Comparison of ENCODE assay signal across 15 mouse cellular contexts in the genomic region with DNA sequence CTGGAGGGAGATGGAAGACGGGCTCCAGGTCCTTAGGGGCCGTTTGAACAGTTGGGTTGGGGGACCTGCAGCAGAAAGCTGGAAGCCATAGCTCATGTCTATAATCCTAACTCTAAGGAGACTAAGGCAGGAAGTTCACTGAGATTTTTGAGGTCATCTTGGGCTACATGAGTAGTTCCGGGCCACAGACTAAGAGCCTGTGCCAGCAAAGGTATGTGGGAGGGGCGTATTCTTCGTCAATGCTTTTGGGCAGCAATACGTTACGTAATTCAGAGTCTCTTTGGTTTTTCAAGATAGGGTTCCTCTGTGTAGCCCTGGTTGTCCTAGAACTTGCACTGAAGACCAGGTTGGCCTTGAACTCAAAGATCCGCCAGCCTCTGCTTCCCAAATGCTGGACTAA. TPM values are rescaled to one million over a fixed set of nuclear protein-coding genes. Genes with fewer than 3 reads are reported as not detected.
DNase-seq lines count a peak whose midpoint lies in the region; ATAC-seq lines count a peak whose summit lies in the region.
"Had no signal": no experiment of that assay in that cellular context is flagged by ENCODE, and none has a peak within 500 bp of the region (broad histone marks: within the 10 kb centered on the region; RNA-seq: fewer than 3 reads in every experiment).

No protein-coding gene starts in this region.

- no peak for ATAC-seq in heart, embryonic 11.5 days (replicated peaks; ENCODE audit: insufficient number of reproducible peaks, low FRiP score, low TSS enrichment)
- no peak for ATAC-seq in megakaryocyte, adult 5-6 weeks (ENCODE audit: poor library complexity, severe bottlenecking)
- ATAC-seq in heart, embryonic 16.5 days (replicated peaks; ENCODE audit: extremely low read depth, insufficient read depth, low FRiP score) = no peak
- no peak for ATAC-seq in liver, embryonic 16.5 days (ENCODE audit: low read depth)
- ATAC-seq: forebrain, embryonic 13.5 days; intestine, embryonic 15.5 days had no signal

- H3K27ac ChIP-seq in heart, embryonic 11.5 days (ENCODE audit: low read depth, low read length) = peak overlapping the region; percentile 96
- H3K27ac ChIP-seq in heart, embryonic 16.5 days (ENCODE audit: low read length) = peak overlapping the region; percentile 85
- H3K27ac ChIP-seq in liver, embryonic 16.5 days (ENCODE audit: low read length) = peak overlapping the region; percentile 87
- H3K27ac ChIP-seq: forebrain, embryonic 13.5 days; intestine, embryonic 15.5 days; neural tube, embryonic 13.5 days had no signal

- DNase-seq in heart, adult 8-10 months (ENCODE audit: low spot score) = no peak
- DNase-seq in retina, postnatal 1 day = no peak
- DNase-seq in right cerebral cortex, postnatal 4 days = no peak
- DNase-seq: cerebellum, postnatal 25 days; kidney, postnatal 4 days; thymus, postnatal 36 days had no signal

- H3K9ac ChIP-seq in heart, embryonic 11.5 days (ENCODE audit: low read depth, low read length) = 0 out of 2 replicates have a peak overlapping the region, but pooled peaks have one; percentile 56
- no peak overlapping the region for H3K9ac ChIP-seq in heart, embryonic 16.5 days (ENCODE audit: low read length)
- no peak overlapping the region; the same call in 1 of the 2 replicates for H3K9ac ChIP-seq in liver, embryonic 16.5 days (ENCODE audit: low read depth, low read length)
- H3K9ac ChIP-seq: forebrain, embryonic 13.5 days; intestine, embryonic 15.5 days; neural tube, embryonic 13.5 days had no signal

- no peaks in the 10 kb centered on the region for H3K9me3 ChIP-seq in heart, embryonic 11.5 days (replicated peaks; ENCODE audit: control insufficient read depth, low read length)
- no peaks in the 10 kb centered on the region for H3K9me3 ChIP-seq in megakaryocyte, embryonic 14.5 days
- H3K9me3 ChIP-seq in heart, embryonic 16.5 days (replicated peaks; ENCODE audit: control insufficient read depth, low read length) = no peaks in the 10 kb centered on the region
- H3K9me3 ChIP-seq in liver, embryonic 16.5 days (replicated peaks; ENCODE audit: control insufficient read depth, low read length) = no peaks in the 10 kb centered on the region
- H3K9me3 ChIP-seq: forebrain, embryonic 13.5 days; intestine, embryonic 15.5 days; neural tube, embryonic 13.5 days had no signal

- H3K4me2 ChIP-seq in heart, embryonic 11.5 days = peak overlapping the region; percentile 53
- H3K4me2 ChIP-seq in heart, embryonic 16.5 days (ENCODE audit: low read depth, low read length) = no peak overlapping the region
- H3K4me2 ChIP-seq in liver, embryonic 16.5 days (ENCODE audit: low read depth, low read length) = peak overlapping the region; percentile 40; the same call in 1 of the 2 replicates
- H3K4me2 ChIP-seq: forebrain, embryonic 13.5 days; intestine, embryonic 15.5 days; midbrain, embryonic 11.5 days; neural tube, embryonic 13.5 days had no signal

- peaks cover 49% of the 10 kb centered on the region for H3K4me1 ChIP-seq in heart, embryonic 11.5 days (ENCODE audit: control insufficient read depth, insufficient read depth, low read length)
- peaks cover 92% of the 10 kb centered on the region for H3K4me1 ChIP-seq in megakaryocyte, embryonic 14.5 days
- H3K4me1 ChIP-seq in heart, embryonic 16.5 days (ENCODE audit: control insufficient read depth, insufficient read depth, low read length) = peaks cover 42% of the 10 kb centered on the region
- H3K4me1 ChIP-seq in liver, embryonic 16.5 days (ENCODE audit: control insufficient read depth, low read depth, low read length) = peaks cover 67% of the 10 kb centered on the region

- no peaks in the 10 kb centered on the region for H3K36me3 ChIP-seq in heart, embryonic 11.5 days (ENCODE audit: control insufficient read depth, insufficient read depth, low read length)
- H3K36me3 ChIP-seq in megakaryocyte, embryonic 14.5 days (replicated peaks; ENCODE audit: low read length) = peaks cover 19% of the 10 kb centered on the region
- no peaks in the 10 kb centered on the region for H3K36me3 ChIP-seq in heart, embryonic 16.5 days (ENCODE audit: control insufficient read depth, insufficient read depth)
- no peaks in the 10 kb centered on the region for H3K36me3 ChIP-seq in liver, embryonic 16.5 days (ENCODE audit: control insufficient read depth, insufficient read depth)
- H3K36me3 ChIP-seq: intestine, embryonic 15.5 days; neural tube, embryonic 13.5 days had no signal

- no peaks in the 10 kb centered on the region for H3K27me3 ChIP-seq in heart, embryonic 11.5 days (ENCODE audit: control insufficient read depth, insufficient read depth, low read length)
- H3K27me3 ChIP-seq in megakaryocyte, embryonic 14.5 days (replicated peaks) = no peaks in the 10 kb centered on the region
- no peaks in the 10 kb centered on the region for H3K27me3 ChIP-seq in heart, embryonic 16.5 days (ENCODE audit: control insufficient read depth, insufficient read depth, low read length)
- peaks cover 6% of the 10 kb centered on the region for H3K27me3 ChIP-seq in liver, embryonic 16.5 days (ENCODE audit: control insufficient read depth, insufficient read depth, low read depth, low read length)
- H3K27me3 ChIP-seq: forebrain, embryonic 13.5 days; intestine, embryonic 15.5 days; neural tube, embryonic 13.5 days had no signal

- 82% methylated on average over 8 of the region's 8 CpGs for WGBS in heart, embryonic 11.5 days (ENCODE audit: insufficient replicate concordance)
- 89% methylated on average over 8 of the region's 8 CpGs for WGBS in heart, embryonic 16.5 days
- 73% methylated on average over 8 of the region's 8 CpGs for WGBS in liver, embryonic 16.5 days (ENCODE audit: insufficient replicate concordance)

- no peak overlapping the region for H3K4me3 ChIP-seq in heart, embryonic 11.5 days (ENCODE audit: low read depth, low read length)
- H3K4me3 ChIP-seq in megakaryocyte, embryonic 14.5 days (replicated peaks) = peak overlapping the region; percentile 62
- H3K4me3 ChIP-seq in heart, embryonic 16.5 days (ENCODE audit: low read length) = no peak overlapping the region
- H3K4me3 ChIP-seq in liver, embryonic 16.5 days (ENCODE audit: low read depth, low read length) = no peak overlapping the region
- H3K4me3 ChIP-seq: forebrain, embryonic 13.5 days; intestine, embryonic 15.5 days; neural tube, embryonic 13.5 days had no signal

RNA-seq across cellular contexts. Expression of a gene that starts 57.9 kb away (rescaled TPM):
- 23.5 and 27.3 TPM in 2 replicates for polyA plus RNA-seq in heart, embryonic 11.5 days (2014; fragmentation: Nextera tagmentation; extraction: Ambion mirVana)
- 10 to 100 TPM; 16.0 to 22.3 (median 17.4) TPM for total RNA-seq in heart, adult 8-10 months (2022)
- 350 and 629 TPM in 2 replicates for polyA plus RNA-seq in megakaryocyte, embryonic 14.5 days (2012; ENCODE audit: insufficient read depth, low replicate concordance)
- total RNA-seq in megakaryocyte, adult 5-6 weeks (2015) = 65.2 and 66.9 TPM in 2 replicates
- total RNA-seq in megakaryocyte, adult 5-6 weeks (2017) = 155 and 168 TPM in 2 replicates
- polyA plus RNA-seq in heart, embryonic 16.5 days (2015; fragmentation: Nextera tagmentation; extraction: Ambion mirVana) = 14.4 and 15.7 TPM in 2 replicates
- polyA plus RNA-seq in liver, embryonic 16.5 days (2015; fragmentation: Nextera tagmentation; extraction: Ambion mirVana) = 74.7 and 80.0 TPM in 2 replicates
